Mouse (Mus musculus) heart, adult 2 months (tissue): ENCODE measurements at regions not wholly inside any gene's neighbourhood (a gene's known extent, or its start where the extent isn't known, plus 50 kb on each side); places are given as distances from the start of the nearest gene placed in this dataset.
A peak's percentile ranks its signal among the peaks of the same experiment; 100 is the strongest.

Source experiments
- DNase-seq, 2 experiments: peaks; one replicate each; pipeline ENCODE4 v3.0.0; 2021
- H3K27ac ChIP-seq: fragments of 200-600 bp; 2 replicates; pipeline ENCODE4 v1.8.1; 2022
- H3K27me3 ChIP-seq: fragments of 200-500 bp; 2 replicates; pipeline ENCODE4 v1.6.1; 2012; ENCODE audit warnings: mild to moderate bottlenecking, low read length, inconsistent platforms, mixed read lengths; ENCODE audit not compliant: control insufficient read depth, insufficient read depth
- H3K36me3 ChIP-seq: fragments of 200-500 bp; 2 replicates; pipeline ENCODE4 v1.6.1; 2012; ENCODE audit warnings: low read length, inconsistent platforms; ENCODE audit not compliant: control insufficient read depth, insufficient read depth
- H3K4me1 ChIP-seq: fragments of 200-500 bp; 2 replicates; pipeline ENCODE4 v1.6.1; 2011; ENCODE audit warnings: low read length; ENCODE audit not compliant: control insufficient read depth, insufficient read depth
- H3K4me3 ChIP-seq: fragments of 200-600 bp; 2 replicates; pipeline ENCODE4 v1.8.1; 2022
- H3K79me2 ChIP-seq: fragments of 200-500 bp; replicated peaks from 2 replicates; pipeline ENCODE4 v1.6.1; 2012; ENCODE audit warnings: mild to moderate bottlenecking, inconsistent platforms, low read length, moderate library complexity, mixed read lengths; ENCODE audit not compliant: control insufficient read depth, insufficient read depth
- H3K9ac ChIP-seq: fragments of 200-500 bp; 2 replicates; pipeline ENCODE4 v1.6.1; 2012; ENCODE audit warnings: low read depth, mild to moderate bottlenecking, control low read depth, inconsistent platforms, low read length, mixed read lengths
- CTCF ChIP-seq: fragments of 200-600 bp; IDR thresholded peaks from 2 replicates; pipeline ENCODE4 v1.8.1; 2022; ENCODE audit warnings: antibody characterized with exemption, mild to moderate bottlenecking, moderate library complexity
- EP300 ChIP-seq: fragments of 200-500 bp; IDR thresholded peaks from 2 replicates; pipeline ENCODE4 v1.6.1; 2011; ENCODE audit warnings: low read depth, low read length, control low read depth; ENCODE audit not compliant: insufficient read depth
- POLR2A ChIP-seq: fragments of 200-500 bp; IDR thresholded peaks from 2 replicates; pipeline ENCODE4 v1.6.1; 2011; ENCODE audit warnings: mild to moderate bottlenecking, low read depth, low read length, control low read depth; ENCODE audit not compliant: insufficient read depth
- WGBS: fragments of 180-500 bp; shearing (Covaris S2); methylation state at CpG from one replicate; pipeline ENCODE4 v1.1.7; 2018; 5-methylcytosine and 5-hydroxymethylcytosine counted together
- intact Hi-C: fragments of 180-260 bp; cut with DNase I; formaldehyde crosslinking; loops from one replicate; pipeline ENCODE4 v1.15.1; 2025

DNA sequence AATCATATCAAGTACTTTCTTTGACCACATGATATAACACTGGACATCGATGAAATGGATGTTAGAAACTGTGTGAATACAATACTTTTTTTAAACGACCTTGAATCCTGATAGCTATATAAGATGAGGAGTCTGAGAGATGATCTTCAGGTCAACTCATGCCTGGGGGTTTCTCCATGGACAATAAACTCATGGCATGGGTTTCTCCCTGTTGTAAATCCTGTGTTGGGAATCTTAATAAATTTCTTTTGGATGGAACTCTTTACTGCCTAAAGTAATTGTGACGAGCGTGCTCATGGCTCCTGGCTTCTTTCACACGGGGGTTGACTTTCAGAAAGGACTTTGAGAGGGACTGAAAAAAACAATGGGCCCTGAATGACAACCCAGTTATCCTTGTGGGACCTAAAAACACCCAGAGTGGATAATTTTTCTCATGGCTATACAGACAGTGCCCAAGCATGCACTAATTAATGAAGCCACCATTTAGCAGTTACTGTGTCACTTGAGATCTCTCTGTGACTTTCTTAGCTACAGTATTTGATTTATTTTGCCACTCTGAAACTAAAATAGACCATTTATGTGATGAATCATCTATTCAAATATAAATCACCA, 167.2 kb upstream of the Gimd1 start:
- 73% methylated on average over 5 of the region's 5 CpGs for WGBS
- Histone ChIP-seq H3K27ac (no peak overlapping the region), H3K36me3 (no peaks in the 10 kb centered on the region), H3K79me2 (no peaks in the 10 kb centered on the region), H3K27me3 (no peaks in the 10 kb centered on the region), H3K9ac (no peak overlapping the region), H3K4me3 (no peak overlapping the region), H3K4me1 (no peaks in the 10 kb centered on the region)
- no peak for DNase-seq
- intact Hi-C loops: no loop called here
- TF ChIP-seq CTCF (no peak), POLR2A (no peak), EP300 (no peak)

DNA sequence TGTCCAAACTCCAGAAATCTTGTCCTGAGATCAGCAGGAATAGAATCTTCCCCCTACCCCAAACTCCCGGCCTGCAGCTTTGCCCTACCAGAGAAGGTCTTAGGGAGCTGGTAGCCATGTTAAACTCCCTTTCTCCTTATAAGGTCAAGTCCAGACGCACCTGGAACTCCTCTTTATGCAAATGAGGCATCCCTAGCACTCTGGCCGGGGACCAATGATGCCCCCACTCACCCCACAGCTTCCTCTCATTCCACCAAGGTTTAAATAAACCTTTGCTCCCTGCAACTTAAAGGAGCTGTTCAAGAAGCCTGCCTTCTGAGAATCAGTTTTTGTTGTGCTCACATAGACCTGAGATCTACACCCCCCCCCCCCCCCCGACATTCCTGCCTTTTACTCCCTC, 158.6 kb upstream of the Gimd1 start:
- 38% methylated on average over 4 of the region's 4 CpGs for WGBS
- no peaks in the 10 kb centered on the region for H3K79me2 ChIP-seq
- intact Hi-C loops: no loop called here

GRCm38 (mm10) chr3:132477768-132478167, 151.9 kb upstream of the Gimd1 start:
- intact Hi-C loops: no loop called here
- DNase-seq: no peak
- no peak overlapping the region for H3K4me3 ChIP-seq
- 82% methylated on average over 5 of the region's 5 CpGs for WGBS
- TF ChIP-seq POLR2A (no peak), CTCF (peak; percentile 17; the same call in 1 of the 2 replicates)
- no peaks in the 10 kb centered on the region for H3K27me3 ChIP-seq
- H3K9ac ChIP-seq: no peak overlapping the region
- H3K27ac ChIP-seq: no peak overlapping the region
- no peaks in the 10 kb centered on the region for H3K36me3 ChIP-seq
- H3K79me2 ChIP-seq: no peaks in the 10 kb centered on the region
- no peaks in the 10 kb centered on the region for H3K4me1 ChIP-seq

More for the DNA sequence above, 158.6 kb upstream of the Gimd1 start:
- Histone ChIP-seq H3K4me1 (no peaks in the 10 kb centered on the region), H3K27me3 (no peaks in the 10 kb centered on the region), H3K4me3 (no peak overlapping the region), H3K27ac (no peak overlapping the region), H3K9ac (no peak overlapping the region), H3K36me3 (no peaks in the 10 kb centered on the region)
- no peak for TF ChIP-seq POLR2A
- no peak for TF ChIP-seq EP300
- no peak for TF ChIP-seq CTCF
- no peak for DNase-seq

DNA sequence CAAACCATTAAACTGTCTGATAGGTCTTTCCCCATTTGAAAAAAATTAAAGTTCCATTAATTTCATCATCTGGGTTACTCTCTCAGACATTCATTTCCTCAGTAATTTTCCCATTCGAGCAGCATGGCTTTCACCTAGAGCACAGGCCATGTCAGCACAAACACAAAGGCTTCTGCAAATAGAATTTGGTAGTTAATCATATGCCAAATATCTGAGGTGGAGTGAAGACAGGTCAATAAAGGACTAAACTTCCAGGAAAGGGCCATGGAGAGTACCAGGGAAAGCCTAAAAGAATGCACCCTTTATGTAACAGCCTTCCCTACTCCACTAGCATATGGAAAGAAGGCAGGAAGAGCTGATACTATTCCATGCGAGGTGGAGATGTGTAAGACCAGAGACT, 150.3 kb upstream of the Gimd1 start:
- H3K79me2 ChIP-seq: no peaks in the 10 kb centered on the region
- intact Hi-C loops: no loop called here
- no peak overlapping the region for H3K9ac ChIP-seq
- no peaks in the 10 kb centered on the region for H3K4me1 ChIP-seq
- DNase-seq: no peak
- no peaks in the 10 kb centered on the region for H3K27me3 ChIP-seq
- WGBS: 52% methylated on average over 2 of the region's 2 CpGs
- no peak overlapping the region for H3K4me3 ChIP-seq
- no peaks in the 10 kb centered on the region for H3K36me3 ChIP-seq
- no peak for TF ChIP-seq EP300
- TF ChIP-seq POLR2A: no peak
- TF ChIP-seq CTCF: no peak
- no peak overlapping the region for H3K27ac ChIP-seq

DNA sequence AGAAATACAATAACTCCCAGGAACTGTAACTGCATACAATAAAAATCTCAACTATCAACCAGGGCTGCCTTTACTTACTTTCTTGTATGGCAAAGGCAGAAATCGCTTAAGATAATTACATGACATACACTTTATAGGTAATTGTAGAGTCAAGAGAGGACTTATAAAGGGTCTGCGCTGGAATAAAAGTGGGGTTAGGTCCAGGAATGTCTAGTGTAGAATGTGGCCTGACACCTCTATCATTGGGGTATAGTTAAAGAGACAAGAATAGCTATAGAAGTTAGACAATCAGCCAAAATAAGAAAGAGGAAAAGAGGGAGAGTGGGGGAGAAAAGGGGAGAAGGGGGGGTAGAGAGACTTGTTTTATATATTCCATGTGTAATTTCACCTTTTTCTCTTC, 144.8 kb upstream of the Gimd1 start:
- Histone ChIP-seq H3K4me1 (no peaks in the 10 kb centered on the region), H3K27me3 (no peaks in the 10 kb centered on the region), H3K27ac (no peak overlapping the region), H3K79me2 (no peaks in the 10 kb centered on the region), H3K9ac (no peak overlapping the region), H3K4me3 (no peak overlapping the region), H3K36me3 (no peaks in the 10 kb centered on the region)
- TF ChIP-seq POLR2A (no peak), EP300 (no peak), CTCF (no peak)
- intact Hi-C loops: no loop called here
- DNase-seq: no peak
- WGBS: 80% methylated on average over 2 of the region's 2 CpGs

GRCm38 (mm10) chr3:132485553-132485952, 144.1 kb upstream of the Gimd1 start:
- TF ChIP-seq CTCF (no peak), POLR2A (no peak), EP300 (no peak)
- H3K36me3 ChIP-seq: no peaks in the 10 kb centered on the region
- no peak for DNase-seq
- 70% methylated on average over 5 of the region's 5 CpGs for WGBS
- no peak overlapping the region for H3K27ac ChIP-seq
- no peak overlapping the region for H3K9ac ChIP-seq
- no peaks in the 10 kb centered on the region for H3K4me1 ChIP-seq
- no peaks in the 10 kb centered on the region for H3K79me2 ChIP-seq
- H3K27me3 ChIP-seq: no peaks in the 10 kb centered on the region
- H3K4me3 ChIP-seq: no peak overlapping the region
- intact Hi-C loops: no loop called here
